In genomic region chr5:116950280-116950881, GRCm38 (mm10) we compare ENCODE assay signal across 18 mouse cellular contexts.
"Had no signal": no experiment of that assay in that cellular context is flagged by ENCODE, and none has a peak within 500 bp of the region (broad histone marks: within the 10 kb centered on the region; RNA-seq: fewer than 3 reads in every experiment).

No protein-coding gene starts in this region.

- H3K4me2 ChIP-seq: kidney, embryonic 15.5 days; limb, embryonic 13.5 days; liver, embryonic 12.5 days; liver, embryonic 15.5 days; midbrain, embryonic 12.5 days; midbrain, embryonic 15.5 days; neural tube, embryonic 12.5 days; neural tube, embryonic 15.5 days had no signal

- H3K4me1 ChIP-seq: kidney, embryonic 15.5 days; limb, embryonic 10.5 days; limb, embryonic 13.5 days; liver, embryonic 12.5 days; liver, embryonic 15.5 days; midbrain, embryonic 12.5 days; midbrain, embryonic 15.5 days; neural tube, embryonic 12.5 days; neural tube, embryonic 15.5 days had no signal

- H3K4me3 ChIP-seq: kidney, embryonic 15.5 days; limb, embryonic 10.5 days; limb, embryonic 13.5 days; liver, embryonic 12.5 days; liver, embryonic 15.5 days; midbrain, embryonic 12.5 days; midbrain, embryonic 15.5 days; neural tube, embryonic 12.5 days; neural tube, embryonic 15.5 days had no signal

- H3K27me3 ChIP-seq: kidney, embryonic 15.5 days; limb, embryonic 13.5 days; liver, embryonic 12.5 days; liver, embryonic 15.5 days; midbrain, embryonic 12.5 days; midbrain, embryonic 15.5 days; neural tube, embryonic 12.5 days; neural tube, embryonic 15.5 days had no signal

- H3K9me3 ChIP-seq: kidney, embryonic 15.5 days; limb, embryonic 10.5 days; limb, embryonic 13.5 days; liver, embryonic 15.5 days; midbrain, embryonic 12.5 days; midbrain, embryonic 15.5 days; neural tube, embryonic 12.5 days; neural tube, embryonic 15.5 days had no signal

- H3K27ac ChIP-seq: kidney, embryonic 15.5 days; limb, embryonic 10.5 days; limb, embryonic 13.5 days; liver, embryonic 12.5 days; liver, embryonic 15.5 days; macrophage; midbrain, embryonic 12.5 days; midbrain, embryonic 15.5 days; neural tube, embryonic 12.5 days; neural tube, embryonic 15.5 days had no signal

- DNase-seq: kidney, adult 8-10 months; kidney, postnatal 14 days; kidney, postnatal 4 days; liver; lung, adult 2 months; right cerebral cortex, postnatal 25 days; spleen, adult 18-20 months; thymus, postnatal 25 days had no signal

- H3K36me3 ChIP-seq: kidney, embryonic 15.5 days; limb, embryonic 10.5 days; limb, embryonic 13.5 days; liver, embryonic 12.5 days; liver, embryonic 15.5 days; midbrain, embryonic 12.5 days; midbrain, embryonic 15.5 days; neural tube, embryonic 12.5 days; neural tube, embryonic 15.5 days had no signal

- H3K9ac ChIP-seq: kidney, embryonic 15.5 days; limb, embryonic 13.5 days; liver, embryonic 12.5 days; liver, embryonic 15.5 days; midbrain, embryonic 12.5 days; midbrain, embryonic 15.5 days; neural tube, embryonic 12.5 days; neural tube, embryonic 15.5 days had no signal

- ATAC-seq: liver, embryonic 12.5 days; midbrain, embryonic 15.5 days had no signal
